Mouse (Mus musculus) kidney, adult 2 months (tissue): ENCODE data around the gene Pogz.

ENCODE experiments used
- CTCF ChIP-seq: fragments of 200-500 bp; conservative IDR thresholded peaks from 2 replicates; pipeline ENCODE4 v1.5.1; 2011; ENCODE audit warnings: low read depth, mild to moderate bottlenecking, control low read depth, low read length, moderate library complexity, mixed read lengths; ENCODE audit not compliant: insufficient read depth, insufficient read length
- POLR2A ChIP-seq: fragments of 200-500 bp; IDR thresholded peaks from one replicate; pipeline ENCODE4 v1.6.1; 2011; ENCODE audit warnings: low read depth, low read length, control low read depth

DNA sequence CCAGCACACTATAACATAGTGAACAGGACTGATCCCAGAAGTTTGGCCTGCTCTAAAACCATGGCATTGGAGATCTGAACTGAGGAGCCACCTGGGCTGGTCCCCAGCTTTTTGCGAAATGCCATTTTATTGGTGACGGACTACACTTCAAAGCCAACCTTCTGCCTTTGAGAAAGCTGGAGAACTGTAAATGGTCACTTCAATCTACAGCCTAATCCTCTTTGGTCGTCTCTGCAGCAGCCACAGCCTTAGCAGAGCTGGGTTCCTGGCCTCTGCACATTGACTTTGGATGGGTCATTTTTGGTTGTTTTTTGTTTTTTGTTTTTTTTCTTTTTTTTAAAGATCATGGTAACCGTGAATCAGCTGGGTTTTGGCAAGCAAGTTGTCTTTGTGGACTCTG is 44.5 kb downstream of the Pogz start:
- TF ChIP-seq CTCF = no peak
- TF ChIP-seq POLR2A = no peak
